ENCODE assay signal across 13 mouse cellular contexts in the genomic region with DNA sequence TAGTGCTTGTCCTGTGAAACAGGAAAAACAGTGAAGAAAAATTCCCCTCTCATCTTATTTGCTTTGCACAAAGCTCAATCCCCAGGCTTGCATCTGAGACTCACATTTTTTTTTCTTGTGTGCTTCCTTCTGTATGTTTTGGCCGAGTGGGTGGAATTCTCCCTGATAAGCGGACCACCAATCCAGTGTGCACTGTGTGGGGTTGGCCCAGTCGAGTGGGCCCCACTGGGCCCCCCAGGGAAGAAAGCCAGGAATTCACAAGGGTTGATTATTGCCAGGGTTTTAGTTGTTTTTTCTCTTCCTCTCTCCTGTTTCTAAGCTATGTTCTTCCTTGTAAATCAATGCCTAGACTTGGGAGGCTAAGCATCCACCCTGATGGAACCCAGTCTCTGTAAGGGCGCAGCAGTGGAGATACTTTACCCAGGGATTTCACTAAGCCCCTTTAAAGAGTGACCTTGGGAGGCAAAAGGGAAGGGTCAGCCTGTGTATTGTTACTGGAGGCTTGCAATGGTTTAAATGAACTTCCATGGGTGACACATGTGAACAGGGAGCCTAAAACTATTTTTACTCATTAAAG.
DNase-seq lines count a peak whose midpoint lies in the region; ATAC-seq lines count a peak whose summit lies in the region.
"Had no signal": no experiment of that assay in that cellular context is flagged by ENCODE, and none has a peak within 500 bp of the region (broad histone marks: within the 10 kb centered on the region; RNA-seq: fewer than 3 reads in every experiment).

No protein-coding gene starts in this region.

- no peak for DNase-seq in kidney, adult 11 months
- peak; percentile 98 for DNase-seq in heart, adult 11 months
- DNase-seq in kidney, postnatal 10 days, result peak; percentile 76
- no peak for DNase-seq in cerebellum, postnatal 10 days
- DNase-seq: forebrain, postnatal 0 days; layer of hippocampus, postnatal 36 days had no signal

- H3K9me3 ChIP-seq in kidney, embryonic 16.5 days (ENCODE audit: low read length), result no peaks in the 10 kb centered on the region
- H3K9me3 ChIP-seq in heart, embryonic 11.5 days (replicated peaks; ENCODE audit: control insufficient read depth, low read length), result no peaks in the 10 kb centered on the region
- no peaks in the 10 kb centered on the region for H3K9me3 ChIP-seq in forebrain, embryonic 13.5 days (replicated peaks)
- H3K9me3 ChIP-seq: intestine, embryonic 15.5 days; liver, embryonic 15.5 days; midbrain, embryonic 12.5 days had no signal

- no peaks in the 10 kb centered on the region for H3K27me3 ChIP-seq in kidney, embryonic 16.5 days (ENCODE audit: insufficient read depth, low read length)
- peaks cover 3% of the 10 kb centered on the region; the same call in 1 of the 2 replicates for H3K27me3 ChIP-seq in heart, embryonic 11.5 days (ENCODE audit: control insufficient read depth, insufficient read depth, low read length)
- no peaks in the 10 kb centered on the region for H3K27me3 ChIP-seq in forebrain, embryonic 13.5 days
- H3K27me3 ChIP-seq: intestine, embryonic 15.5 days; liver, embryonic 15.5 days; midbrain, embryonic 12.5 days had no signal

- no peak overlapping the region for H3K4me2 ChIP-seq in kidney, embryonic 16.5 days (replicated peaks; ENCODE audit: low read depth, low read length)
- H3K4me2 ChIP-seq in heart, embryonic 11.5 days, result no peak overlapping the region
- H3K4me2 ChIP-seq in forebrain, embryonic 13.5 days, result no peak overlapping the region
- H3K4me2 ChIP-seq: intestine, embryonic 15.5 days; liver, embryonic 15.5 days; midbrain, embryonic 12.5 days had no signal

- no peaks in the 10 kb centered on the region for H3K36me3 ChIP-seq in kidney, embryonic 16.5 days (ENCODE audit: insufficient read depth, low read length)
- H3K36me3 ChIP-seq in heart, embryonic 11.5 days (ENCODE audit: control insufficient read depth, insufficient read depth, low read length), result no peaks in the 10 kb centered on the region
- H3K36me3 ChIP-seq in forebrain, embryonic 13.5 days (ENCODE audit: poor library complexity, severe bottlenecking), result no peaks in the 10 kb centered on the region
- H3K36me3 ChIP-seq: intestine, embryonic 15.5 days; liver, embryonic 15.5 days; midbrain, embryonic 12.5 days had no signal

- peaks cover 50% of the 10 kb centered on the region for H3K4me1 ChIP-seq in kidney, embryonic 16.5 days (ENCODE audit: insufficient read depth, low read length)
- H3K4me1 ChIP-seq in heart, embryonic 11.5 days (ENCODE audit: control insufficient read depth, insufficient read depth, low read length), result peaks cover 15% of the 10 kb centered on the region
- H3K4me1 ChIP-seq in forebrain, embryonic 13.5 days, result peaks cover under 1% of the 10 kb centered on the region; the same call in 1 of the 2 replicates
- H3K4me1 ChIP-seq: liver, embryonic 15.5 days; midbrain, embryonic 12.5 days had no signal

- 36% methylated on average over 4 of the region's 4 CpGs for WGBS in kidney, embryonic 16.5 days
- WGBS in heart, embryonic 11.5 days (ENCODE audit: insufficient replicate concordance), result 47% methylated on average over 4 of the region's 4 CpGs
- 70% methylated on average over 4 of the region's 4 CpGs for WGBS in forebrain, embryonic 13.5 days

- peak overlapping the region; percentile 96 for H3K27ac ChIP-seq in kidney, embryonic 16.5 days (ENCODE audit: low read length)
- H3K27ac ChIP-seq in heart, embryonic 11.5 days (ENCODE audit: low read depth, low read length), result peak overlapping the region; percentile 5; the same call in 1 of the 2 replicates
- no peak overlapping the region for H3K27ac ChIP-seq in forebrain, embryonic 13.5 days
- H3K27ac ChIP-seq: intestine, embryonic 15.5 days; liver, embryonic 15.5 days; midbrain, embryonic 12.5 days had no signal

- peak; percentile 89 for ATAC-seq in kidney, embryonic 16.5 days (ENCODE audit: low FRiP score, low TSS enrichment)
- ATAC-seq in heart, embryonic 11.5 days (replicated peaks; ENCODE audit: insufficient number of reproducible peaks, low FRiP score, low TSS enrichment), result peak; percentile 77; the same call in 1 of the 2 replicates
- ATAC-seq in erythroid progenitor cell, adult 5-6 weeks (replicated peaks; ENCODE audit: low FRiP score, poor library complexity, severe bottlenecking), result no peak
- no peak for ATAC-seq in forebrain, embryonic 13.5 days
- ATAC-seq: forebrain, postnatal 0 days; intestine, embryonic 15.5 days had no signal

- no peak overlapping the region for H3K4me3 ChIP-seq in kidney, embryonic 16.5 days (ENCODE audit: low read length)
- H3K4me3 ChIP-seq in heart, embryonic 11.5 days (ENCODE audit: low read depth, low read length), result no peak overlapping the region
- no peak overlapping the region for H3K4me3 ChIP-seq in forebrain, embryonic 13.5 days
- H3K4me3 ChIP-seq: intestine, embryonic 15.5 days; liver, embryonic 15.5 days; midbrain, embryonic 12.5 days had no signal

- no peak overlapping the region for H3K9ac ChIP-seq in kidney, embryonic 16.5 days (replicated peaks; ENCODE audit: low read length)
- no peak overlapping the region for H3K9ac ChIP-seq in heart, embryonic 11.5 days (ENCODE audit: low read depth, low read length)
- no peak overlapping the region for H3K9ac ChIP-seq in forebrain, embryonic 13.5 days
- H3K9ac ChIP-seq: forebrain, postnatal 0 days; intestine, embryonic 15.5 days; liver, embryonic 15.5 days; midbrain, embryonic 12.5 days had no signal

Comparison
In these comparisons a context has a peak if more than half of its experiments do, and no peak if none do; other contexts are left out.
1. DNase-seq: peak in heart, adult 11 months (single experiment) and kidney, postnatal 10 days (single experiment); none in kidney, adult 11 months (single experiment) and cerebellum, postnatal 10 days (0 of 2).
2. ATAC-seq: peak in kidney, embryonic 16.5 days (single experiment) and heart, embryonic 11.5 days (single experiment); none in erythroid progenitor cell, adult 5-6 weeks (single experiment) and forebrain, embryonic 13.5 days (single experiment).